Mouse (Mus musculus) 3T3-L1 (cell line): Measurements from ENCODE around the gene Zfp867.

Experiments
- DNase-seq: peaks from one replicate; pipeline ENCODE4 v3.0.0-alpha.2; 2015; ENCODE audit warnings: low read depth, low spot score

Zfp867 gene

DNA sequence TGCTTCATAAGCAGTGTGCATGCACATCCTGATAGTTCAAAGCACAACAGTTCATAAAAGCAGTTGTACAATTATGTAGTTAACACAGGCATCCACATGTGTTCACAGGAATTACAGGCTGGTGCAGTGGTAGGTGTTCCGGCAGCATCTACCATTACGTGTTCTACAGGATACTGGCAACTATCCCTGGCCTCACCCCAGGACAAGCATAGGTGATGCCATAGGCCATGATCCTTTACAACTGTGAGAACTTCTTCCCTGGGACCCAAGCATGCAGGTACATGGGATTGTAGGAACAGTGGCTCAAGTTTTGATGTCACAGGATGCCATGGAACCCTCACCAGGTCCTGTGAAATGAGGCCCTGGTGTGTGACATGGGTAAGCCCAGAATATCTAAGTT lies 11.8 kb downstream of the Zfp867 start:
- DNase-seq: no peak

DNA sequence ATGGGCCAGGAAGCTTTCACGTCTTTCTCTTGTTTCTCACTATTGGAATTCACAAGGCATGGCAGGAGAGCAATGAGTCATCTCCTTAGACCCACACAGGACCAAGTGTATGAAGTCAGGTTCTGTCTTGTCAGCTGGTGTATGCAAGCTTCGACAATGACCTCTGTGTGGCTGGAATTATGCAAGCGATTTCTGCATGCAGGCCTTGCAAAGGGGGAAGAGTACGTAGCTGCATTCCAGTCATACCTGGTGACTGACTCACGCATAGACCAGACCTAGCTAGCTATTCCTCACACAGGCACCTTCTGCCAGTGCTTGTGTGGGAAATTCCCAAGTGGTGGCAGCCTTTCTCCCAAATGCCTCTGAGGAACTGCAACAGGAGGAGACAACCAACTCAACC lies 13.3 kb downstream of the Zfp867 start:
- peak; percentile 100 for DNase-seq

DNA sequence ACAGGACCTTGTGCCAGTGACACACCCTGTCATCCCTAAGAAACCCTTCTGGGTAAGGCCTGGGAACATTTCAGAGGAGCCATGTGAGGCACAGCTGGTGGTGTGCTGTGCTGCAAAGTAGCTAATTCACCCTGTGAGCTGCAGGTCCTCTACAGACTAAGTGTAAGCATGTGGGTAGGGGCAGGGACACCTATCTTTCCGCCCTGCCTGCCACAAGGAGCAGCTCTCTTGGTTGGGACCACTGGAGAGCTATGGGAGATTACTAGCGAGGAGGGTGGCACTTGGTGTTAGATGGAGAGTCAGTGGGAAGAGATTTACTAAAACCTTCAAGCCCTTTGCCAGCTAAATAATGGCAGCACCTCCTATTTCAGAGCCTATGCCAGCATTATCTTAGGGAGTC lies 15.4 kb downstream of the Zfp867 start:
- no peak for DNase-seq

DNA sequence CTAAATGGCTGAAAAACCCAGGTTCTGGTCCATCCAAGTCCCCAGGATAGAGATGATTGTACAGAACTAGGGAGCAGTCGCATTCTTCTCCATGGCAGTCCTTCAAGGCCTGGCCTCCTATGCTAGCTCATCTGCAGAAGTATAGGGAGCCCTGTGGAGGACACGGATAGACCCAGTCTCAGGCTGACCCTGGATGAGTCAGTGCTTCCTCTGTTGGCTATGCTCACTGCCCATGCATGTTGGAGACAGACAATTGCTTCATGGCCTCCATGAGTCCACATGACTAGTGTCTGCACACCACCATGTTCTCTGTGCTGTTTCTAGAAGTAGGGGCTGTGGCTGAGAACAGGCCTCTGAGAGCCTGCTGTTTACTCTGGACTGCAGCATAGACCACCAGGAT lies 15.9 kb downstream of the Zfp867 start:
- no peak for DNase-seq

DNA sequence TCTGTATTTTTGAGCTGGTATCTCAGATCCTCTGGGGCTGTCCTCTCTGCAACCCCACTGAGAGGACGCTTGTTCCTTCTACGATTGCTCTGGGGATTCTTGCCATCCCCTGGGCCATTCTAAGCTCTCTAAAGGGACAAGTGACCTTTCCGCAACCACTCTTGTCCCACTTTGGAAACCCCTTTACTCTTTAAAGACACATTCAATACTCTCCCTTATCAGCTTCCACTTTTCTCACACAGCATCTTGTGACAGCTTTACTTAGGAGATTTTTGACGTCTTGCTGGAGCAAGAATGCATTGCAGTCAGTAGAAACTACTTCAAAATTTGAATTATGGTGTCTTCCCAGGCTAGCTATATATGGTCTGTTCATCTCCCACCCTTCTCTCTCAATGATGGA lies 21.2 kb downstream of the Zfp867 start, which contains the start of gene Snap47:
Snap47 (minus strand) TSS at position 101 of the 400 bp plus-strand sequence.
- no peak for DNase-seq

DNA sequence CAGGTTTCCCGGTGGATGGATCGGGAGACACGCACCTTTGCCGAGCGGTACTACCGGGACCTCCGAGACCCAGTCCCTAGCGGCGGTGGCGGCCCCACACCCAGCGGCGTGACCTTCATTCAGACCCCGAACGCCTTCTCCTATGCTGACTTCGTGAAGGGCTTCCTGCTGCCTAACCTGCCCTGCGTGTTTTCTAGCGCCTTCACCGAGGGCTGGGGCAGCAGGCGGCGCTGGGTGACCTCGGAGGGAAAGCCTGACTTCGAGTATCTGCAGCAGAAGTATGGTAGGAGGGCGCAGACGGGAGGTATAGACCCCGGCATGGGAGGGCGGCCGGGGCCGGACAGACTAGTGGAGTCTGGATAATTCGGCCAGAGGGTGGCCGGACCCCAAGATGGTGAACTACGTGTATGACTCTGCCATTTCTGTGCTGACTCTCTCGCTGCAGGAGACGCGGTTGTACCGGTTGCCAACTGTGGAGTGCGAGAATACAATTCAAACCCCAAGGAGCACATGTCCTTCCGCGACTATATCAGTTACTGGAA lies 22.0 kb downstream of the Zfp867 start:
- peak; percentile 44 for DNase-seq

DNA sequence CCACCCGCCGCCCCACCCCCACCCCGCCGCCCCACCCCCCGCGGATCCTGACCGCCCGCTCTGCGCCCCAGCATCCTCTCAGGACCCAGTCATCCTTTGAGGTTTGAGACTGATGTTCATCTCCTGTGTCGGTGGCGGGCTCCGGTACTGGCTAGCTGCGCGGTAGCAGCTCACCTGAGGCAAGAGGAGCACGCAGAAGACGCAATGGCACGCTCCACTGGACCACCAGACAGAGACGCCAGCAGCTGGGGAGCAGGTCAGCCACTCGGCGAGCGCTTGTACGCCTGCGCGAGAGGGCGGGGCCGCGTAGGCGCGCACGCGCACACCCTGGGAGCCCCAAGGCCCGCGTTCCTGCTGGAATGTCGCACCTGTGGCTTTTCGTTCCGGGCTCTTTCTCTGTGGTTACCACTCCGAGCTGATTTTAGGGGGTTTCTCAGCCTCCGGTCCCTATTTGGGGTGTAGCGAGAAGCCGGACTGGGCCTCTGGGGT lies 22.5 kb downstream of the Zfp867 start, which contains the start of gene Jmjd4:
Jmjd4 (plus strand) TSS at position 305 of the 489 bp plus-strand sequence.
- DNase-seq: peak; percentile 86

DNA sequence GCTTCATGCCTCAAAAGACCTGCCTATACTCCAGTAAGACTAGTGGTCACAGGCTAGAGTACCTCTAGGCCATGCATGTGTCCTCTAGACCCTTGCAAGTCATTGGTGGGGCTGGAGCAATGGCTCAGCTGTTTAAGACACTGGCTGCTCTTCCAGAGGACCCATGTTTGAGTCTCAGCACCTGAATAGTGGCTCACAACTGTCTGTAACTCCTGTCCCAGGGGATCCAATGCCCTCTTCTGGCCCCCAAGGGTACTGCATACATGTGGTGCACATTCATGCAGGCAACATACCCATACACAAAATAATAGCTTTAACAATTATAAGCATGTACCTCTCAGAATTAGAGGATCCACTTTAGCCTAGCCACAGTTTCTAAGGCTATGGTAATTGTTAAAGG lies 29.2 kb downstream of the Zfp867 start:
- DNase-seq: no peak

DNA sequence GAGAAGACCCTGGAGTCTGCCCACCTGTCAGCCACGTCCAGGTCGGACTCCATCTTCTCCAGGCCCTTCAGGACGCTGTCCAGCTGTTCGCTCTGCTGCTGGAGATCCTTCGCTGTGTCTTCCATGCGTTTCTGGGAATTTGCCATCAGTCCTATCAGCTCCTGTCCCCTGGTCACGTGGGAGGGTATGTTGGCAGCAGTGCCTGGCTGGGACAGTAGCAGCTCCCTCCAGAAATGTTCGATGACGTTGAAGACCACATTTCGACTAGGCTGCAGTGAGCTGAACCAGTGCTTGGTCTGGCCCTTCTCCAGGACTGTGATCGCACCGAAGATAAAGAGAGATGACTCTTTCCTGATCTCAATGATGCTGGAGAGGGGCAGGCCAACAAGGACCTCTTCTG lies 34.3 kb downstream of the Zfp867 start:
- DNase-seq: no peak

DNA sequence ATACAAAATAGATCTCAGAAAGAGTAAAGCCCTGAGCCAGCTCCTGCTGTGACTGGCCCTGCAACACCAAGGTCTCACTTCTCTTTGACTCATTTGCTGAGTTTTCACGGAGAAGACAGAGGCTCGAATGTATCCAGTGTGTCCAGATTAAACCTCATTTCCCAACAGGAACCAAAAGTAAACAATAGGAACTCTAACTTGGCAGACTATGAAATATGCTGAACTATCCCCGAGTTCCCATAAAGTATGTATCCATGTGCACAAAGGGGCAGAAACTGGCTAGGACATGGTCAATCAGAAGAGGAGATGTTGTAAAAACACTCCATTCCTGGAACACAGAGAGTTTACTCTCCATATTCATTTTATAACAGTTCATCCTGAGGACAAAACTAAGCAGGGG lies 40.0 kb downstream of the Zfp867 start:
- DNase-seq: no peak

DNA sequence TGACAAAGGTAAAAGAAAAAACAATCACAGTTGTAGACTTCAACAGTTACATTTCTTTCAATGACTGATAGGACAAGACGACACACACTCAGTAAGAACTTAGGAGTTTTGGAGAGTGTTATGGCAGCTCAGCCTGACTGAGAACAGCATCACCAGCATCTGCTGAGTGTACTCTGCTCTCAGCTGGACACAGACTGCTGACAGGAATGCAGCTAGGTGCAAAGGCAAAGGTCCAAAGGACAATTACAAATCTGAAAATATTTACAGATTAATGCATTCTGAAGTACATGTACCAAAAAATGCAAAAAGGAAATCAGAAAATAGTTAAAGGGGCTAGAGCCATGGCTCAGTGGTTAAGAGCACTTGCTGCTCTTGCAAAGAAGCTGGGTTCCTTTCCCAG lies 42.3 kb downstream of the Zfp867 start:
- DNase-seq: no peak

DNA sequence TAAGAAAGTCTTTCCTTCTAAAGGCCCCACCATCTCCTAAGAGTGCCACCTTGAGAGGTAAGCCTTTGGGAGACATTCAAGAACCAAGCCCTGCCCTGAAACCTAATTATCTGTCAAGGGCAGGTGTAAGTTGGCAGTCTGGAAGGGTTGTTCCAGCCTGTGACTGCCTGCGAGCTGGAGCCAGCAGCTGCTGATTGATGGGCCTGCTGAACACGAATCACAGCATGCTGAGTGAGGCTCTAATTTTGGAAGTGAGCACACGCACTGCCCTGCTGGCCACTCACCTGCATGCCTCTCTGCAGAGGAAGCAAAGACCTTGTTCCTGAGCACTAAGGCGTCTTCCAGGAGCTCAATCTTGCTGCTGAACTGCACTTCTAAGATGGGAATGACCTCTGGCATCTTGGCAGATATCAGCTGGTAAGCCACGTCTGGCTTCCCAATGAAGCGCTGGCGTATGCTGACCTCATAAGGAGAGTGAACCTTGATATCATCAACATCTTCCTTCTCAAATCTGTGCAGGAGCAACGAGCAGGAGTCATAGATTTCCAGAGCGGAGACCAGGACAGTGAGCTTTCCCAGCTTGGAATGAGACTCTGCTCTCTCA lies 44.1 kb downstream of the Zfp867 start:
- no peak for DNase-seq

DNA sequence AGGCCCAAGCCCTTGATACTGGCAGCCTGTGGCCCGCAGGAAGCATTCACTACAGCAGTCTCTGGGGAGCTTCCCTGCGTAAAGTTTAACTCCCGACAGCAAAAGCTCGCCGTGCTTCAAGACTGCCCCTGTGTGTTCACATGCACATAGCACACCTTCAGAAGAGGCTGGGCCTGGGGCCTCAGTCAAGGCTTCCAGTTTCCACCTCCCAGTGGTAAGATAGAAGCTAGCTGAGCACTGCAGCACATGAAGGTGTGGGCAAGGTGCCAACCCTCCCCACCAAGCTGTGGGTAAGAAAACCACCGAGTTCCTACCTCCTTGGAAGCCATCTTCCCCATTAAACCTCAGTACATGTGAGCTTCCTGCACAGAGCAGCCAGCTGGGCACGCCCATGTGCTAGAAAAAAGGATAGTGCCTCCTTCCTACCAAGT lies 46.6 kb downstream of the Zfp867 start:
- peak; percentile 33 for DNase-seq

DNA sequence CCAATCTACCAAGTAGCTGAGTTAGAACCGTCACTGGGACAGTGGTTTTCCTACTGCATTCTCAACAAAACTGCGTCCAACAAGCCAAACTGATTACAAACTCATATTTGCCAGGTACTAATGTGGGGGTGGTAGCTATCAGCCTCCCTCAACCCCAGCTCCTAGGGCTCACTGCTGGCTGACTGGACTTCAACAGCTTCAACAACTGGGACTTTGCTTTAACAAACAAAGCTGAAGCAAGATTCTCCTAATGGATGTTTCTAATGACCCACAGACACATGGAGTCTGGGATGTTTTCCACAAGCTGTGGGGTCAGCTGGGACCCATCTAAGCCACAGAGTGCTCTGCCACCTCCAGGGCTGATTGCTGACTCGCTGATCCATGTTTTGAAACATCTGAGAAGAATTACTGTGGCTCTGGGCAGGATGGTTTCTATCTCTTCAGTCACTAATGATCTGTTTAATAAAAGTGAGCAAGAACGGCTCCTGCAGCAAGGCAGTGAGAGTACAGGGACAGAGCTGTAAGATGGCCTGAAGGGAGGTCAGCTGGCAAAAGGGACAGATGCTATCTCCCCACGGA lies 49.2 kb downstream of the Zfp867 start:
- DNase-seq: peak; percentile 45

DNA sequence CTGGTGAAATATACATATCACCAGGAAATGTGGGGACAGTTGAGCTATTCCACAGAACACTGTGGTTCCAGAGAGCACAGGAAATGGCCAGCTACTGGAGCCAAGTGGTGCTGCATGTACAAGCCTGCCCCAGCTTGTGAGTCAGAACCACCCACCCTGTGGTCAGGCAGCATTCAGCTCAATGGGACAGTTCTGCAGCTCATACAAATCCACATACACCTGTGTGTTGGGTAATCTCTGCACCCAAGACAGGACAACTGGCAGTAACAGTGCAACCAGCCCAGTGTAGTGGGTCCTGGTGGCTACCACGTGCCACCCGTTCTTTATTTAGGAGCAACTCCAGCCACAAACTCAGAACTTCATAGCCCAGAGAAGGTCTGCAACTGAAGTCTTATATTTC lies 50.3 kb downstream of the Zfp867 start:
- peak; percentile 81 for DNase-seq

DNA sequence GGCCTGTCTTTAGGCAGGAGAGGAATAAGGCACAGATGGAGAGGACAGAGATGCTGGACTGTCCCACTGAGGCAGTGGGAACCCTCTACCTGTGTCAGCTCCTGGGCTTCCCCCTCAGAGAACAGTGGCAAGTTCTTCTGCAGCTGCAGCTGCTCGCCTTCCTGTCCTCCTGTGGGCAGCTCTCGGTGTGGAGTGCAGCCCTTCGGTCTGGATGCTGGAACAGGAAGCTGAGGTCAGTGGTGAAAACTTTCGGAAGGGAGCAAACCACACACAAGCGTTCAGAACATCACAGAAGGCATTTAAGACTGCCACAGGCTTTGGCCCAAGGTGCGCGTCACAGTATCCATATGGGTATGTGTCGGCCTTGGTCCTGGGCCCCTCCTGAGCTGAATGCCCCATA lies 50.8 kb downstream of the Zfp867 start:
- DNase-seq: no peak

DNA sequence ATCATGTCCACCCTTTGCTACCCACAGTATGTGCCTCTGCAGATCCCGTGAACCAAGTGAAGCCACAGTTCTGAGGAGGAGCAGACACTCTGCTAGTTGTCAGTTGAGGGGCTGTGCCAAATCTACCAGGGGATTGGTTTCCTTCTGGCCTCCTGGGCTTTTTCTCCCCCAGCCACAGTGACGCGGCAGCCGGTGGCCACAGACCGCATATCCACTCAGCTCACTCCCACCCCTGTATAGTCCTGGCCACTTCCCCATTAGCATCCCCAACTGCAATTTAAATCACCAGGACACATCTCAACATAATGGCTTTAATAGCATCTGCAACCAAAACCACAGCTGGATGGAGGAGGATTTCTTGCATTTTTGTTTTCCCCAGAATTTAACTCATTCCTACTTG lies 53.6 kb downstream of the Zfp867 start:
- no peak for DNase-seq

DNA sequence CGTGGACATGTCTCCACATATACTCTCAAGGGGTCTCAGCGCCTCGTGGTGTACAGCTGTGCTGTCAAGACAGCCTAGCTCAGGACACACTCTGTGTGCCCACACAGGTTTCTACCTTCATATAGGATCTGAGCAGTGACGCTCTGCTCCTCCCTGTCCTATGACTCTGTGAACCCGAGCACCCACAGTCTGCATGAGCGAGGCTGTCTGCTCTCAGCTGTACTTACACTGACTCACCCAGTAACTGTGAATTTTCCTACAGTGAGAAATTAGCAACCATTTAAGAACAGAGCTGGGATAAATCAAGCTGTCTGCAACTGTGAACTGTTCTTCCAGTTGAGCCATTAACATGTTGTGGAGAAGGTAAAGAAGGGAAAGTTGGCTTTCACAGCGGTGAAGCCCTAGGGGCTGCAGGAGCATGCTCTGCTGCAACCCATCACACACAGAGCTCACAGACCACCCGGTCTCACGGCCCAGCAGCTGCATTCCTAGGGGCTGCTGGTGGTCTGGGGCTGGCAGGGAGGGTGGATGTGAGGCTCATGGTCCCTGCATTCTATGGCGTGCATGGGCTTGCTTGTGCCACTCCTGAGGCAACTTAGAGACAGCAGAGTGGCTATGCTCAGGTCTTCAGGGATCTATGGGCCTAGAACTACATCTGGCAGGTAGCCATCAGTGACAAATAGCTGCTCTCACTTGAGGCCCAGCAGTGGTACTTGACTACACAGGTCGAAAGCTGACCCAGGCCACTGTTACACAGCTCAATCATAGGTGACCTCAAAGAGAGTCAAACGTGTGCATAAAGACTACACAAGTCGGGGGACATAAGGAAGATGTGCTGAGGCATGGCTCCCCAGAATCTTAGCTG lies 59.0 kb downstream of the Zfp867 start:
- peak; percentile 60 for DNase-seq

DNA sequence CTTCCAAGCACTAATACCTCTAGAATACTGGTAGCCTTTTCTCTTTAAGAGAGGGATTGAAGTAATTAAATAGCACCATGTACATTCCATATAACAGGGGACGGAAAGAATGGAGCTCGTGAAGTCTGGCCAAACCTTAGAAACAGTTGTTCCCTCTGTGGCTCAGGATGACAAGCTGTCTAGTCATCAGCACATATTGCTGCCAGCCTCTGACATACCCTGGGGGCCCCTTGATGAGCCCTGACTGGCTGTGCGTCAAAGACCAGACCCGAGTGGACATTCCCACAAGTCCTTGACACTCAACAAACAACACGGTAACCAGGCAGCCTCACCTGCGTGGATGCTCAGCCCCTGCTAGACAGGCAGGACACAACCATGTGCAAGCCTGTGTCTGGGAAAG lies 60.2 kb downstream of the Zfp867 start:
- DNase-seq: peak; percentile 80
